Mouse (Mus musculus): ENCODE measurements around the gene Tmem234. TPM values are rescaled to one million over a fixed set of nuclear protein-coding genes. Genes with fewer than 3 reads are reported as not detected.

The Tmem234 gene
- polyA plus RNA-seq, 1 experiment from 2014 or later: 228 TPM

- peaks cover 25% of the 10 kb centered on the region for H3K4me1 ChIP-seq (replicated peaks; ENCODE audit: control insufficient read depth, insufficient read depth, low read length)
- H3K36me3 ChIP-seq (ENCODE audit: control insufficient read depth, insufficient read depth, low read length): peaks cover 12% of the 10 kb centered on the region; the same call in 1 of the 2 replicates
- no peak for DNase-seq (ENCODE audit: low spot score)
- no peaks in the 10 kb centered on the region for H3K27me3 ChIP-seq (replicated peaks; ENCODE audit: control insufficient read depth, insufficient read depth, low read length)
- H3K9ac ChIP-seq (ENCODE audit: low read depth, low read length): peak overlapping the region; percentile 74
- H3K4me2 ChIP-seq: peak overlapping the region; percentile 73
- H3K27ac ChIP-seq (ENCODE audit: low read depth, low read length): peak overlapping the region; percentile 69; the same call in 1 of the 2 replicates
- H3K9me3 ChIP-seq (ENCODE audit: control insufficient read depth, low read length): no peaks in the 10 kb centered on the region
- peak overlapping the region; percentile 66 for H3K4me3 ChIP-seq (ENCODE audit: low read depth, low read length)
- ATAC-seq (replicated peaks; ENCODE audit: low FRiP score): no peak
- 20% methylated on average over 8 of the region's 8 CpGs for WGBS
Measured at GRCm38 (mm10) chr4:129622803-129623535, 22.5 kb downstream of the Tmem234 start.

GRCm38 (mm10) chr4:129623681-129624091, 23.2 kb downstream of the Tmem234 start, which contains the start of gene Ccdc28b:
Ccdc28b (minus strand) TSS chr4:129623947.
- ATAC-seq (replicated peaks; ENCODE audit: low FRiP score): no peak; the same call in 1 of the 2 replicates
- Histone ChIP-seq H3K4me2 (peak within 1 kb of the TSS; percentile 73), H3K27ac (ENCODE audit: low read depth, low read length) (peak within 1 kb of the TSS; percentile 81), H3K9ac (ENCODE audit: low read depth, low read length) (peak within 1 kb of the TSS; percentile 74), H3K9me3 (ENCODE audit: control insufficient read depth, low read length) (no peaks in the 10 kb centered on the region), H3K27me3 (replicated peaks; ENCODE audit: control insufficient read depth, insufficient read depth, low read length) (no peaks in the 10 kb centered on the region), H3K4me3 (ENCODE audit: low read depth, low read length) (peak within 1 kb of the TSS; percentile 66), H3K4me1 (replicated peaks; ENCODE audit: control insufficient read depth, insufficient read depth, low read length) (peaks cover 25% of the 10 kb centered on the region), H3K36me3 (ENCODE audit: control insufficient read depth, insufficient read depth, low read length) (peaks cover 19% of the 10 kb centered on the region)
- peak; percentile 55 for DNase-seq (ENCODE audit: low spot score)
- WGBS: 0% methylated on average over 10 of the region's 10 CpGs

- H3K36me3 ChIP-seq (ENCODE audit: control insufficient read depth, insufficient read depth, low read length): peaks cover 26% of the 10 kb centered on the region
- ATAC-seq (replicated peaks; ENCODE audit: low FRiP score): peak; percentile 95
- H3K4me1 ChIP-seq (replicated peaks; ENCODE audit: control insufficient read depth, insufficient read depth, low read length): peaks cover 22% of the 10 kb centered on the region
- H3K4me3 ChIP-seq (ENCODE audit: low read depth, low read length): peak overlapping the region; percentile 66
- no peaks in the 10 kb centered on the region for H3K27me3 ChIP-seq (replicated peaks; ENCODE audit: control insufficient read depth, insufficient read depth, low read length)
- WGBS: under 1% methylated on average over 18 of the region's 18 CpGs
- H3K9me3 ChIP-seq (ENCODE audit: control insufficient read depth, low read length): no peaks in the 10 kb centered on the region
- peak; percentile 79 for DNase-seq (ENCODE audit: low spot score)
- peak overlapping the region; percentile 81 for H3K27ac ChIP-seq (ENCODE audit: low read depth, low read length)
- H3K4me2 ChIP-seq: peak overlapping the region; percentile 73
- H3K9ac ChIP-seq (ENCODE audit: low read depth, low read length): peak overlapping the region; percentile 74
Measured at GRCm38 (mm10) chr4:129624281-129625028, 24.0 kb downstream of the Tmem234 start.

- ATAC-seq (replicated peaks; ENCODE audit: low FRiP score) (peak; percentile 26; the same call in 1 of the 2 replicates), DNase-seq (ENCODE audit: low spot score) (peak; percentile 68)
- Histone ChIP-seq H3K36me3 (ENCODE audit: control insufficient read depth, insufficient read depth, low read length) (peaks cover 30% of the 10 kb centered on the region), H3K9ac (ENCODE audit: low read depth, low read length) (peak overlapping the region; percentile 27), H3K4me2 (peak overlapping the region; percentile 73), H3K4me3 (ENCODE audit: low read depth, low read length) (peak overlapping the region; percentile 31), H3K4me1 (replicated peaks; ENCODE audit: control insufficient read depth, insufficient read depth, low read length) (peaks cover 22% of the 10 kb centered on the region), H3K27me3 (replicated peaks; ENCODE audit: control insufficient read depth, insufficient read depth, low read length) (no peaks in the 10 kb centered on the region), H3K27ac (ENCODE audit: low read depth, low read length) (peak overlapping the region; percentile 81), H3K9me3 (ENCODE audit: control insufficient read depth, low read length) (no peaks in the 10 kb centered on the region)
- WGBS: 5% methylated on average over 6 of the region's 6 CpGs
Measured at GRCm38 (mm10) chr4:129625029-129625370, 24.5 kb downstream of the Tmem234 start.

- H3K27me3 ChIP-seq (replicated peaks; ENCODE audit: control insufficient read depth, insufficient read depth, low read length): no peaks in the 10 kb centered on the region
- no peak overlapping the region for H3K27ac ChIP-seq (ENCODE audit: low read depth, low read length)
- H3K4me3 ChIP-seq (ENCODE audit: low read depth, low read length): no peak overlapping the region
- no peaks in the 10 kb centered on the region for H3K9me3 ChIP-seq (ENCODE audit: control insufficient read depth, low read length)
- no peak overlapping the region; the same call in 1 of the 2 replicates for H3K9ac ChIP-seq (ENCODE audit: low read depth, low read length)
- DNase-seq (ENCODE audit: low spot score) (no peak), ATAC-seq (replicated peaks; ENCODE audit: low FRiP score) (no peak)
- peaks cover 22% of the 10 kb centered on the region for H3K4me1 ChIP-seq (replicated peaks; ENCODE audit: control insufficient read depth, insufficient read depth, low read length)
- peaks cover 35% of the 10 kb centered on the region for H3K36me3 ChIP-seq (ENCODE audit: control insufficient read depth, insufficient read depth, low read length)
- WGBS: 49% methylated on average over 4 of the region's 4 CpGs
- H3K4me2 ChIP-seq: peak overlapping the region; percentile 73
Measured at GRCm38 (mm10) chr4:129625496-129625895, 25.0 kb downstream of the Tmem234 start.

GRCm38 (mm10) chr4:129626035-129626434, 25.6 kb downstream of the Tmem234 start:
- 74% methylated on average over 6 of the region's 6 CpGs for WGBS
- no peak overlapping the region for H3K4me3 ChIP-seq (ENCODE audit: low read depth, low read length)
- H3K9me3 ChIP-seq (ENCODE audit: control insufficient read depth, low read length): no peaks in the 10 kb centered on the region
- H3K36me3 ChIP-seq (ENCODE audit: control insufficient read depth, insufficient read depth, low read length): peaks cover 40% of the 10 kb centered on the region
- H3K4me2 ChIP-seq: no peak overlapping the region
- H3K27me3 ChIP-seq (replicated peaks; ENCODE audit: control insufficient read depth, insufficient read depth, low read length): no peaks in the 10 kb centered on the region
- ATAC-seq (replicated peaks; ENCODE audit: low FRiP score) (no peak), DNase-seq (ENCODE audit: low spot score) (no peak)
- H3K27ac ChIP-seq (ENCODE audit: low read depth, low read length): no peak overlapping the region
- peaks cover 22% of the 10 kb centered on the region for H3K4me1 ChIP-seq (replicated peaks; ENCODE audit: control insufficient read depth, insufficient read depth, low read length)
- H3K9ac ChIP-seq (ENCODE audit: low read depth, low read length): no peak overlapping the region

- ATAC-seq (replicated peaks; ENCODE audit: low FRiP score) (no peak), DNase-seq (ENCODE audit: low spot score) (no peak)
- H3K36me3 ChIP-seq (ENCODE audit: control insufficient read depth, insufficient read depth, low read length): peaks cover 80% of the 10 kb centered on the region
- H3K4me3 ChIP-seq (ENCODE audit: low read depth, low read length): no peak overlapping the region
- no peaks in the 10 kb centered on the region for H3K9me3 ChIP-seq (ENCODE audit: control insufficient read depth, low read length)
- H3K27ac ChIP-seq (ENCODE audit: low read depth, low read length): no peak overlapping the region
- 90% methylated on average over 4 of the region's 4 CpGs for WGBS
- H3K27me3 ChIP-seq (replicated peaks; ENCODE audit: control insufficient read depth, insufficient read depth, low read length): no peaks in the 10 kb centered on the region
- peaks cover 10% of the 10 kb centered on the region for H3K4me1 ChIP-seq (replicated peaks; ENCODE audit: control insufficient read depth, insufficient read depth, low read length)
- no peak overlapping the region for H3K4me2 ChIP-seq
- no peak overlapping the region for H3K9ac ChIP-seq (ENCODE audit: low read depth, low read length)
Measured at GRCm38 (mm10) chr4:129630944-129631343, 30.5 kb downstream of the Tmem234 start.

GRCm38 (mm10) chr4:129631867-129632266, 31.4 kb downstream of the Tmem234 start:
- no peak overlapping the region for H3K4me3 ChIP-seq (ENCODE audit: low read depth, low read length)
- DNase-seq (ENCODE audit: low spot score): no peak
- 92% methylated on average over 12 of the region's 12 CpGs for WGBS
- H3K4me1 ChIP-seq (replicated peaks; ENCODE audit: control insufficient read depth, insufficient read depth, low read length): peaks cover 10% of the 10 kb centered on the region
- H3K27me3 ChIP-seq (replicated peaks; ENCODE audit: control insufficient read depth, insufficient read depth, low read length): no peaks in the 10 kb centered on the region
- no peak overlapping the region for H3K4me2 ChIP-seq
- H3K9me3 ChIP-seq (ENCODE audit: control insufficient read depth, low read length): no peaks in the 10 kb centered on the region
- H3K36me3 ChIP-seq (ENCODE audit: control insufficient read depth, insufficient read depth, low read length): peaks cover 80% of the 10 kb centered on the region
- no peak overlapping the region for H3K9ac ChIP-seq (ENCODE audit: low read depth, low read length)
- no peak for ATAC-seq (replicated peaks; ENCODE audit: low FRiP score)
- no peak overlapping the region for H3K27ac ChIP-seq (ENCODE audit: low read depth, low read length)

Data from liver, embryonic 11.5 days (tissue).